Mouse (Mus musculus): ENCODE data around the gene Trappc2. TPM values are rescaled to one million over a fixed set of nuclear protein-coding genes. Genes with fewer than 3 reads are reported as not detected.

Gene Trappc2
- 37.7 and 38.4 TPM in 2 replicates for polyA plus RNA-seq (2015; fragmentation: Nextera tagmentation; extraction: Ambion mirVana)

- no peaks in the 10 kb centered on the region for H3K9me3 ChIP-seq (ENCODE audit: control insufficient read depth, low read length)
- H3K36me3 ChIP-seq (ENCODE audit: control insufficient read depth, insufficient read depth, low read length), result no peaks in the 10 kb centered on the region
- H3K27me3 ChIP-seq (ENCODE audit: control insufficient read depth, insufficient read depth, low read depth, low read length), result no peaks in the 10 kb centered on the region; the same call in 1 of the 2 replicates
- H3K4me2 ChIP-seq (ENCODE audit: low read depth, low read length), result peak within 1 kb of the TSS; percentile 65
- H3K4me3 ChIP-seq (ENCODE audit: low read length), result peak within 1 kb of the TSS; percentile 68
- peak within 1 kb of the TSS; percentile 78 for H3K27ac ChIP-seq (ENCODE audit: low read length)
- peak; percentile 80 for ATAC-seq (ENCODE audit: low read depth)
- H3K4me1 ChIP-seq (replicated peaks; ENCODE audit: control insufficient read depth, insufficient read depth, low read length), result peaks cover 6% of the 10 kb centered on the region; the same call in 1 of the 2 replicates
- peak within 1 kb of the TSS; percentile 72 for H3K9ac ChIP-seq (ENCODE audit: low read length)
- 9% methylated on average over 21 of the region's 36 CpGs for WGBS
These were observed at the start of gene Trappc2 for GRCm38 (mm10) chrX:166440036-166440615. TSS of gene Trappc2 (plus strand) at chrX:166440574.

GRCm38 (mm10) chrX:166393753-166394152, 46.6 kb upstream of the Trappc2 start:
- H3K27me3 ChIP-seq (ENCODE audit: control insufficient read depth, insufficient read depth, low read depth, low read length), result no peaks in the 10 kb centered on the region; the same call in 1 of the 2 replicates
- H3K9ac ChIP-seq (ENCODE audit: low read length), result no peak overlapping the region
- ATAC-seq (ENCODE audit: low read depth), result no peak
- no peaks in the 10 kb centered on the region for H3K9me3 ChIP-seq (ENCODE audit: control insufficient read depth, low read length)
- no peak overlapping the region for H3K4me2 ChIP-seq (ENCODE audit: low read depth, low read length)
- H3K27ac ChIP-seq (ENCODE audit: low read length), result no peak overlapping the region
- no peak overlapping the region for H3K4me3 ChIP-seq (ENCODE audit: low read length)
- H3K36me3 ChIP-seq (ENCODE audit: control insufficient read depth, insufficient read depth, low read length), result no peaks in the 10 kb centered on the region
- WGBS, result 85% methylated on average over 1 of the region's 1 CpGs
- no peaks in the 10 kb centered on the region for H3K4me1 ChIP-seq (replicated peaks; ENCODE audit: control insufficient read depth, insufficient read depth, low read length)

- Histone ChIP-seq H3K27me3 (ENCODE audit: control insufficient read depth, insufficient read depth, low read depth, low read length) (no peaks in the 10 kb centered on the region; the same call in 1 of the 2 replicates), H3K4me1 (replicated peaks; ENCODE audit: control insufficient read depth, insufficient read depth, low read length) (no peaks in the 10 kb centered on the region), H3K9me3 (ENCODE audit: control insufficient read depth, low read length) (no peaks in the 10 kb centered on the region), H3K27ac (ENCODE audit: low read length) (no peak overlapping the region), H3K4me3 (ENCODE audit: low read length) (no peak overlapping the region), H3K9ac (ENCODE audit: low read length) (no peak overlapping the region), H3K4me2 (ENCODE audit: low read depth, low read length) (no peak overlapping the region), H3K36me3 (ENCODE audit: control insufficient read depth, insufficient read depth, low read length) (peaks cover 2% of the 10 kb centered on the region; the same call in 1 of the 2 replicates)
- ATAC-seq (ENCODE audit: low read depth), result no peak
These were observed 32.5 kb upstream of the Trappc2 start for GRCm38 (mm10) chrX:166407865-166408264.

- Histone ChIP-seq H3K4me3 (ENCODE audit: low read length) (no peak overlapping the region), H3K27me3 (ENCODE audit: control insufficient read depth, insufficient read depth, low read depth, low read length) (no peaks in the 10 kb centered on the region), H3K9me3 (ENCODE audit: control insufficient read depth, low read length) (no peaks in the 10 kb centered on the region), H3K4me2 (ENCODE audit: low read depth, low read length) (no peak overlapping the region), H3K27ac (ENCODE audit: low read length) (no peak overlapping the region), H3K36me3 (ENCODE audit: control insufficient read depth, insufficient read depth, low read length) (no peaks in the 10 kb centered on the region), H3K9ac (ENCODE audit: low read length) (no peak overlapping the region), H3K4me1 (replicated peaks; ENCODE audit: control insufficient read depth, insufficient read depth, low read length) (no peaks in the 10 kb centered on the region)
- 71% methylated on average over 4 of the region's 6 CpGs for WGBS
- no peak for ATAC-seq (ENCODE audit: low read depth)
These were observed 24.2 kb upstream of the Trappc2 start for GRCm38 (mm10) chrX:166416196-166416595.

GRCm38 (mm10) chrX:166434812-166435211, 5.6 kb upstream of the Trappc2 start:
- Histone ChIP-seq H3K9me3 (ENCODE audit: control insufficient read depth, low read length) (no peaks in the 10 kb centered on the region), H3K4me2 (ENCODE audit: low read depth, low read length) (no peak overlapping the region), H3K27me3 (ENCODE audit: control insufficient read depth, insufficient read depth, low read depth, low read length) (no peaks in the 10 kb centered on the region; the same call in 1 of the 2 replicates), H3K36me3 (ENCODE audit: control insufficient read depth, insufficient read depth, low read length) (no peaks in the 10 kb centered on the region), H3K4me1 (replicated peaks; ENCODE audit: control insufficient read depth, insufficient read depth, low read length) (no peaks in the 10 kb centered on the region), H3K9ac (ENCODE audit: low read length) (no peak overlapping the region), H3K4me3 (ENCODE audit: low read length) (no peak overlapping the region), H3K27ac (ENCODE audit: low read length) (no peak overlapping the region)
- WGBS, result 85% methylated on average over 2 of the region's 2 CpGs
- no peak for ATAC-seq (ENCODE audit: low read depth)

GRCm38 (mm10) chrX:166440616-166441063, 266 bp downstream of the Trappc2 start, which contains the start of gene Ofd1:
TSS of gene Ofd1 (minus strand) at chrX:166440704.
- WGBS, result 9% methylated on average over 41 of the region's 44 CpGs
- Histone ChIP-seq H3K36me3 (ENCODE audit: control insufficient read depth, insufficient read depth, low read length) (no peaks in the 10 kb centered on the region), H3K4me3 (ENCODE audit: low read length) (peak within 1 kb of the TSS; percentile 68), H3K9me3 (ENCODE audit: control insufficient read depth, low read length) (no peaks in the 10 kb centered on the region), H3K27ac (ENCODE audit: low read length) (peak within 1 kb of the TSS; percentile 78), H3K9ac (ENCODE audit: low read length) (peak within 1 kb of the TSS; percentile 72), H3K4me1 (replicated peaks; ENCODE audit: control insufficient read depth, insufficient read depth, low read length) (peaks cover 6% of the 10 kb centered on the region; the same call in 1 of the 2 replicates), H3K27me3 (ENCODE audit: control insufficient read depth, insufficient read depth, low read depth, low read length) (no peaks in the 10 kb centered on the region; the same call in 1 of the 2 replicates), H3K4me2 (ENCODE audit: low read depth, low read length) (peak within 1 kb of the TSS; percentile 65)
- peak; percentile 99 for ATAC-seq (ENCODE audit: low read depth)

GRCm38 (mm10) chrX:166444552-166444951, 4.2 kb downstream of the Trappc2 start:
- no peaks in the 10 kb centered on the region for H3K36me3 ChIP-seq (ENCODE audit: control insufficient read depth, insufficient read depth, low read length)
- 74% methylated on average over 3 of the region's 3 CpGs for WGBS
- H3K27ac ChIP-seq (ENCODE audit: low read length), result no peak overlapping the region
- no peak overlapping the region for H3K4me2 ChIP-seq (ENCODE audit: low read depth, low read length)
- no peak for ATAC-seq (ENCODE audit: low read depth)
- H3K9ac ChIP-seq (ENCODE audit: low read length), result no peak overlapping the region
- peaks cover 6% of the 10 kb centered on the region; the same call in 1 of the 2 replicates for H3K4me1 ChIP-seq (replicated peaks; ENCODE audit: control insufficient read depth, insufficient read depth, low read length)
- no peaks in the 10 kb centered on the region; the same call in 1 of the 2 replicates for H3K27me3 ChIP-seq (ENCODE audit: control insufficient read depth, insufficient read depth, low read depth, low read length)
- no peak overlapping the region for H3K4me3 ChIP-seq (ENCODE audit: low read length)
- H3K9me3 ChIP-seq (ENCODE audit: control insufficient read depth, low read length), result no peaks in the 10 kb centered on the region

- Histone ChIP-seq H3K9me3 (ENCODE audit: control insufficient read depth, low read length) (no peaks in the 10 kb centered on the region), H3K9ac (ENCODE audit: low read length) (no peak overlapping the region), H3K4me1 (replicated peaks; ENCODE audit: control insufficient read depth, insufficient read depth, low read length) (no peaks in the 10 kb centered on the region), H3K4me2 (ENCODE audit: low read depth, low read length) (no peak overlapping the region), H3K4me3 (ENCODE audit: low read length) (no peak overlapping the region), H3K27me3 (ENCODE audit: control insufficient read depth, insufficient read depth, low read depth, low read length) (no peaks in the 10 kb centered on the region), H3K27ac (ENCODE audit: low read length) (no peak overlapping the region), H3K36me3 (ENCODE audit: control insufficient read depth, insufficient read depth, low read length) (no peaks in the 10 kb centered on the region; the same call in 1 of the 2 replicates)
- 70% methylated on average over 6 of the region's 6 CpGs for WGBS
- ATAC-seq (ENCODE audit: low read depth), result no peak
These were observed 13.2 kb downstream of the Trappc2 start for GRCm38 (mm10) chrX:166453532-166453931.

GRCm38 (mm10) chrX:166454331-166454730, 14.0 kb downstream of the Trappc2 start:
- no peak overlapping the region for H3K9ac ChIP-seq (ENCODE audit: low read length)
- H3K4me3 ChIP-seq (ENCODE audit: low read length), result no peak overlapping the region
- WGBS, result 67% methylated on average over 3 of the region's 3 CpGs
- ATAC-seq (ENCODE audit: low read depth), result no peak
- no peaks in the 10 kb centered on the region for H3K9me3 ChIP-seq (ENCODE audit: control insufficient read depth, low read length)
- H3K4me2 ChIP-seq (ENCODE audit: low read depth, low read length), result no peak overlapping the region
- H3K27me3 ChIP-seq (ENCODE audit: control insufficient read depth, insufficient read depth, low read depth, low read length), result no peaks in the 10 kb centered on the region
- H3K27ac ChIP-seq (ENCODE audit: low read length), result no peak overlapping the region
- no peaks in the 10 kb centered on the region for H3K4me1 ChIP-seq (replicated peaks; ENCODE audit: control insufficient read depth, insufficient read depth, low read length)
- no peaks in the 10 kb centered on the region; the same call in 1 of the 2 replicates for H3K36me3 ChIP-seq (ENCODE audit: control insufficient read depth, insufficient read depth, low read length)
